Mouse (Mus musculus) thymus, postnatal 0 days (tissue): Measurements from ENCODE around the gene Yy2. TPM values are rescaled to one million over a fixed set of nuclear protein-coding genes. Genes with fewer than 3 reads are reported as not detected.

Experiments used
- DNase-seq: peaks from one replicate; pipeline ENCODE4 v3.0.0-alpha.2; 2015; ENCODE audit warnings: low spot score
- polyA plus RNA-seq: library from polyadenylated mRNA; unstranded; fragments of >200 nt; fragmentation: Nextera tagmentation; extraction: Ambion mirVana; gene quantifications from 2 replicates; pipeline ENCODE4 v1.2.1, GENCODE M21; 2015

Gene Yy2
- 4.6 and 5.1 TPM in 2 replicates for polyA plus RNA-seq

DNA sequence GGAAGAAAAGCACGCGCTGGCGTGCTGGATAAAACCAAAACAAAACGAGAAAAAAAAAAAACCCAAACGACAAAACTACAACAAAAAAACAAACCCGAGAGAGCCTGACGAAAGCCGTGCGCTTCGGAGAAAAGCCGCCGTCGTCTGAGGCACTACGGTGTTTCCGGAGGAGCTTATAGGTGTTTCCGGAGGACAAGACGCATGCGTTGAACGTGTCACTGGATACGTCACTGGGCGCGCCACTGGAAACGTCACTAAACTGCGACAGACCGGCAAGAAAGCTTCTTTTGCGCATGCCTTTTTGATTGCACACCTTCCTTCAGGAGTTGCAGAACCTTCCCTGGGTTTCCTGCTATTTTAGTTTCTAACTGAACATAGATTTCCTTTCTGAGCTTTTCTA lies at the start of gene Yy2:
Yy2 (minus strand) TSS at position 146 of the 400 bp plus-strand sequence.
- DNase-seq, result no peak

DNA sequence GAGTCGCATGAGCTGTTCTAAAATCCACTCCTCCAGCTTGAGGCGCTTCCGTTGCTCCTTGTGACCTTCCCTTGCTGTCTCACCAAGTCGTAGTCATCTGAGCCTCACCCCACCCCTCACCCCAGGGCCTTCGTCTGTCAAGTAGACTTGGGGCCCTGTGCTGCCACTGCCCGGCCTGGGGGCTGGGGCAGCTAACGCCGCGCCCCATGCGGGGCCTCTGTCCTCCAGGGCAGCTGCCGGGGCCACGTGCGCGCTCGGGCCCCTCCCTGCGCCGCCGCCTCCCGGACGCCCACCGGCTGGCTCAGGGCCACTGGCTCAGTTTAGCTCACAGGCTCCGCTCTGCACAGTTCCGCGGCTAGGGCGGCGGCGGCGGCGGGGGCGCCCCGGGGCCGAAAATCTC lies 44.1 kb upstream of the Yy2 start:
- DNase-seq, result no peak

DNA sequence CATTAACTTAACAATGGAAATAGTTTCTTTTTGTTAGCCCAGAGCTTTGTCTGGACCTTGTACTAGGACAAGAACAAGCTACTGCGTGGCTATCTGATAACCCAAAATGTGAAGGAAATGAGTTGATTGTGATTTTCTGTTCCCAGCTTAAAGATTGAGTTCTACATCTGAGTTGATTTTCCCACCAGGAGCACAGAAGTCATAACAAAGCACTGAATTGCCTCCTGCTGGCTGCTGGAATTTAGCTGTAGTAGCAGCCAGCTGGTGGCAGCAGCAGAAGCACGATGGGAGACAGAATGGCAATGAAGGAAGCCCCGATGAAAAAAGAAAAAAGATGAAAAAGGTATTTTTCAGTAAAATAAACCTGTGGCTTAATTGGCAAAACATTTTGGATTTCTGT lies 32.7 kb upstream of the Yy2 start:
- no peak for DNase-seq

DNA sequence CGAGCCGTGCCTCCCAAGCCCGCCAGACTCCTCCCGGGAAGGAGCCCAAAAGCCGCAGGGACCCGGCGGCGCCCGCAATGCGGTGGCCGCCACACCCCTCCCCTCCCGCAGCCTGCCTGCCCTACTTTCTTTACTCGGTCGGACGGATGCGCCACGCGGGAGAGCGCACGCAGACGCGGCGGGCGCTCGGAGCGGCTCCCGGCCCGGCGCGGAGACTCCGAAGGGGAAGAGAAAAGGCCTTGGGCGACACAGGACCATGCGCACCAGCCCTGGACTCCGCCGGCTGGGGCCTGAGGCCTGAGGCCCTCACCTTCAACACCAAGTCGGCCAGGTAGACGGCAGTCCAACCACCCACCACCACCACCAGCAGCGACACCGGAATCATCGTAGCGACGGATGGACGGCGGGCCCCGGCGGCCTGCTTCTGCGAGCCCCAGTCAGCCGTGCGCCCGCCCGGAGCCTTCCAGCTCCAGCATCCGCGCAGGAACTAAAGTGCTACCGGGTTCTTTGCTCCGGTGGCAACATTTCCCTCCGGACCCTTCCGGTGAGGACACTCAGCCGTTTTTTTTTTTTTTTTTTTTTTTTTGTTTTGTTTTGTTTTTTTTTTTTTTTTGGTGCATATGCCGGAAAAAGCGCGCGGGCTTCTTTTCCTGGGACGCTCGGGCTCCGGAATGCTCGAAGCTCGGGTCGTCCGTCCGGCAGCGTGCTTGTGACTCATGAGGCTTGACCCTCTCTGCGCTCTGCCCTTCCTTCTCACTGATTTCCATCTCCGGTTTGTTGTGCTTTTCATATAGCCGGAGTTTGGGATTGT lies 29.6 kb upstream of the Yy2 start, which contains the start of gene Mbtps2:
Mbtps2 (minus strand) TSS at position 530 of the 811 bp plus-strand sequence.
- peak; percentile 74 for DNase-seq

DNA sequence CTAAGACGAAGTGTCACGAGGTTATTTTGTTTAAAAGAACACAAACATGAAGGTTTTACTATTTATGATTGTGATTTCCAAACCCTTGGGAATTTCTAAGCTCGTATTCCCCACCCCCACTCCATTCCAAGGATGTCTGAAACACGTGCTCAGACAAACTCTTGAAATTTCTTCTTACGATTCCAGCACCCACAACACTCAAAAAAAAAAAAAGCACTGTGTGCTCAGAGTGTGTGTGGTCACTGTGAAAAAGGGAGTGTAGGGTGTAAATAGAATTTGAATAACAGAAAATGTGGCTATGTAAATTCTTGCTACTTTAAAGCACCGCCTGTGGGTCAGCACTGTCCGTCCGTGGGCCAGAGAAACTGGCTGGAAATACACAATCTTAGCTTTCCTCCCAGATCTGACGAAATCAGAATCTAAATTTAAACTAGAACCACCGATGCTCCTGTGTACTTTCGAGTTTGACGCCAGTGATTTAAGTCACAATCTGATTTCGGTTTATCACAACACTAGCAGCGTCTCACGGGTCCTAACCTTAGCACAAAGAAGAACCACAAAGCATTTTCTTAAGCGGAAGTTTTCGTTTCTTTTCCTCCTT lies 28.9 kb upstream of the Yy2 start:
- DNase-seq, result no peak

DNA sequence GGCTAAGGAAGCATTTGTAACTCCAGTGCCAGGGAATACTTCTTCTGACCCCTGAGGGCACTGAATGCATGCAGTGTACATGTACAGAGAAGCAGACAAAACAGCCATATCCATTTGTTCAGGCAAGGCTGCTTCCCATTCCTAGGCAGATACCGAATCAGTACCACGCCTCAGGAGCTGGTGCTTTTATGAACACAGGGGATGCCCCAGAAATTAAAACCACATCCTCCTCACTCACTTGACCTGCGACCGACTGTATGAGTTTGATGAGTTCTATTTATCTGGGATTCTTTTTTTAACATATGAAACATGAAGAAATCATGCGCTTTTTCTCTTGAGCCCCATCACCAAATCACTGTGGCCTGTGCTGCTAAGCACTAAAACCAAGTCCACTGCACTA lies 28.0 kb upstream of the Yy2 start:
- no peak for DNase-seq

DNA sequence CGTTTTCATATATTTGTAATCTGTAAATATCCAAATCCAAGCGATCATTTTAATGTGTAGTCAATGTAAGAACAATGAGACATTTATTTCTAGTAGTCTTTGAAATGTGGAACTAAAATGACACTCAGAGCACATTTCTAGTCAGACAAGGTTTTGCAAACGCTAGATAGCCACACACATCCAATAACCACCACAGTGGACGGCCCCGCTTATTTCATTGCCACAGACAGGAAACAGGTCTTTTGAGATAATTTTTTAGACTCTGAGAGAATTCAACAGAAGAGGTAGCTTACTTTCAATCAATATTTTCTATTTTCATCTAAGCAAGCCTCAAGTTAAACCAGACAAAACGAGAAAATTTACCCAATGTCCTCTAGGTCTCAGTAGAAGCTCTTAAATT lies 27.1 kb upstream of the Yy2 start:
- no peak for DNase-seq

DNA sequence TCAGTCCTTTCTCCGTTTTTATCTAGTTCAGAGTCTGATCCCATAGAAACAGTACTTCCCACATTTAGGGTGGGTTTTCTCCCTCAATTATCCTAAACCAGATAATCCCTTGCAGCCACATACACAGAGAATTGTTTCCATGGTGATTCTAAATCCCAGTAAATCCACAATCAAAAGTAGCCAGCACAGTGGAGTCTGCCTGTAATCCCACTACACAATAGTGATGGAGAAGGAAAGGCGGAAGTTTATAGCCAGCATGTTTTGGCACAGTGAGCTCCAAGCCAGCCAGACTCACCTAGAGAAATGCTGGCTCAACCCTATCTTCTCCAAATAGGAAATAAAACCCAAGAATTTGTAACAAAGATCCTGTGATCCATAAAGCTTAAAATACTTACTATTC lies 25.8 kb upstream of the Yy2 start:
- DNase-seq, result no peak

DNA sequence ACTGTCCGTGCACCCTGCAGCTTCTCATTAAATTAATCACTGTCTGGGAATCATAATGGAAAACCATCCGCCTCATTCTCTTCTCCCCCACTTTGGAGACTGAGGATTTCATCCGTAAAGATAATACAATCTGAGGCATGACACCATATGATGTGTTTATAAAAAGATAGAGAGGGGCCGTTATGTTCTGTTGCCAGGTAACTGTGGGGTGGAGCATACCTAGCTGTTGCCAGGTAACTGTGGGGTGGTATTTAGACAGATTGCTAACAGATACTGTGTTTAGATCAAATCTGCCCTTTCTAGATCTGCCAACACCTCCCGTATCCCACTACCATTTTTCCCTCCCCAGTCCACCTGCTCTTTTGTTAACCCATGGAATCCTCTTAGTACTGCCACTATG lies 18.2 kb upstream of the Yy2 start:
- DNase-seq, result no peak

DNA sequence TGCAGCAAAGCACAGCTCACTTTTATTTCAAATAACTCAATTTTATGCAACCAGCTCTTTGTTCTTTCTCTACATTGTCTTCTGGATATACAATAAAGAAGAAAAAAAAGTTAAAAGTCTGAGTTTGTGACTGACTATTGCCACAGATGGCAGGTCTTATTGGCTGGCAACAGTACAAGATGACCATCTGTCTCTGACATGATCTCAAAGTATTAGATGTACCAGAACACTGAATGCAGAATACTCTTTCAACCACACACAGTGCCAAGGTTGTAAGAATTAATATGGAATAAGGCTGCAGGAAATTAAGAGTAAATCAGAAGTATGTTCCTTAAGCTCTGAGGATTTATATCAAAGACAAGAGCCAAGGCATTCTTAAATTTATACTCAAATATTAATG lies 17.6 kb upstream of the Yy2 start:
- DNase-seq, result no peak

DNA sequence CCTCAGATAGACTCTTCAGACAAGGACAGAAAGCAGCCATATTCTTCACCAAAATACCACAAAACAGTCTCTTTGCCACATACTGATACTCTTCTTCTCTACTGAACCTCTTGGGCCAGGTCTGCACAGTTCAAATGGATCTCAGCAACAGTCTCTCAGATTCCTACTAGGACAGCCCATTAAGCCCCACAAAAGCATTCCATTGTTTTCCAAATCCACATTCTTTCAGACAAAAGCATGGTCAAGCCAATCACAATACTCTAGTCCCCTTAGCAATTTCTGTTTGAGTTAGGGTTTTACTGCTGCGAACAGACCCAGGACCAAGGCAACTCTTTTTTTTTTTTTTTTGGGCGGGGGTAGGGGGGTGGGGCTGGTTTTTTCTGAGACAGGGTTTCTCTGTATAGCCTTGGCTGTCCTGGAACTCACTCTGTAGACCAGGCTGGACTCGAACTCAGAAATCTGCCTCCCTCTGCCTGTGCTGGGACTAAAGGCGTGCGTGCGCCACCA lies 10.4 kb upstream of the Yy2 start:
- no peak for DNase-seq

DNA sequence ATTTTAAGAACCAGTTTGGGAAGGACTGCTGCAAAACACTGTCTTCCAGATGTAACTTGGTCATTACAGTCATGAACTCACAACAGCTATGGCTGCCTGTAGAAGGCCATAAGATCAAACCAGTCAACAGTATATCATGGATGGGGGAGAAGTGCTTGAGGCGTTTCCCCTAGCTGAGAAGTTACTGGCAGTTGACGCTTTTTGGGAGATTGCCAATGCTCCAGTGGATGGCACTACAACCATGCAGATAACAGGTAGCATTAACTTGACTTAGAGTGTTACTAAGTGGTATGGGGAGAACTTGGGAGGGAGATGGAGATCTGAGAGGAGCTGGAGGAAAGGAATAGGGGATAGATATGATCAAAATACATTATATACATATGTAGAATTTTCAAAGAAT lies 5.9 kb upstream of the Yy2 start:
- no peak for DNase-seq

DNA sequence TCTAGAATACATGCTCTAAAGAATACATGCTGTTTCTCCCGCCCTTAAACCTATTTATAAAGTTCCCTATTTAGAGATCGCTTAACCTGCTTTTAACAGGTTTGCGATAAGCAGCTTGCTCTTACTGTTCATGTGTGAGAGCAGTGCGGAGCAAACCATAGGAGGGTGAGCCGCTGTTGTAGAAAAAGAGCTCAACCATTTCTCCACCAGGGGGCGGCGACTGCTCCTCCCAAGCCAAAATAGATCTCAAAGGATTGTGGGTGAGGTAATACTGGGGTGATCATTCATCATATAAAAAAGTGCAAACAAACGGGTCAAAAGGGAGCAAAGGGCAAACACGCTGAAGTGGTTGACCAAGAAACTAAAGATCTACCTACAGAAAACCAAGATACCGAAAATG lies 5.0 kb downstream of the Yy2 start:
- DNase-seq, result no peak

DNA sequence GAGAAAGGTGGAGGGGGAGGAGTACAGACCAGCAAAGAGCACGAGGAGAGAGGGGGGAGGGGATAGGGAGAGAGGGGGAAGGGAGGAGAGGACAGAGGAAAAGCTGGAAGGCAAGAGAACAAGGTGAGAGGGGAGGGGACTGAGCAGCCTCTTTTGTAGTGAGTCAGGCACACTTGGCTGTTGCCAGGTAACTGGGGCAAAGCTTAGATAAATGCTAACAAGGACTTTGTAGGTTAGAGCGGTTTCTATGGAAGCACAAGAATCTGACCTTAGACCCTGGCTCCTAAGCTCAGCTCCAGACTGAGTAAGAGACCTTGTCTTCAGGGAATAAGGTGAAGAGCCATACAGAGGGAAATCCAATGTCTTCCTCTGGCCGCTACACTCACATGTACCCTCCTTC lies 21.7 kb downstream of the Yy2 start:
- DNase-seq, result no peak

Other genes with a start within 250 kb of the Yy2 start
- 0.12 and 0.21 TPM in 2 replicates for gene Phex, start 153.7 kb downstream of the Yy2 start, polyA plus RNA-seq
- 90.7 and 92.6 TPM in 2 replicates for gene Sms, start 76.7 kb downstream of the Yy2 start, polyA plus RNA-seq
- 15.3 TPM in 2 replicates for gene Mbtps2, start 29.7 kb upstream of the Yy2 start, polyA plus RNA-seq
- gene Smpx, start 129.9 kb upstream of the Yy2 start, polyA plus RNA-seq, result 0.46 and 0.63 TPM in 2 replicates
- gene Klhl34, start 249.4 kb upstream of the Yy2 start, polyA plus RNA-seq, result not detected in 2 replicates